Mouse (Mus musculus): Measurements from ENCODE around the gene Aak1. TPM values are rescaled to one million over a fixed set of nuclear protein-coding genes. Genes with fewer than 3 reads are reported as not detected.
A peak's percentile ranks its signal among the peaks of the same experiment; 100 is the strongest.

The Aak1 gene
- total and polyA plus RNA-seq, 3 experiments = 2.8 to 21.0 (median 7.1) TPM

DNA sequence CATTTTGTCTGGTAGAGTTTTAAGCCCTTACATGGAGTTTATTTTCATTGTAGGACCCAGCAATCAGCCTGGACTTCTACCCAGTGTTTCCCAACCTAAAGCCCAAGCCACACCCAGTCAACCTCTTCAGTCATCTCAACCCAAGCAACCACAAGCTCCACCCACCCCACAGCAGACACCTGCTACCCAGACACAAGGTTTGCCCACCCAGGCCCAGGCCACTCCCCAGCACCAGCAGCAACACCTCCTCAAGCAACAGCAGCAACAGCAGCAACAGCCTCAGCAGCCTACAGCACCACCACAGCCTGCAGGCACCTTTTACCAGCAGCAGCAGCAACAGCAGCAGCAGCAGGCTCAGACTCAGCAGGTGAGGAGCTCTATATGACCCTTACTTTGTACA lies 106.9 kb downstream of the Aak1 start:
- H3K36me3 ChIP-seq (replicated peaks in 1 of 2; ENCODE audit: control insufficient read depth in 1 of 2, insufficient read depth in 1 of 2, low read length in 1 of 2) = peaks cover 27 to 69% of the 10 kb centered on the region in 2 experiments
- H3K4me2 ChIP-seq (ENCODE audit: insufficient read depth, low read depth, poor library complexity, severe bottlenecking) = no peak overlapping the region
- peak; percentile 20 for DNase-seq (ENCODE audit: extremely low read depth)
- H3K27ac ChIP-seq (ENCODE audit: insufficient read depth, low read depth) = no peak overlapping the region
- TF ChIP-seq BHLHE40 (IDR thresholded peaks at IDR 0.05; ENCODE audit: low read depth, low read length) (no peak), HCFC1 (IDR thresholded peaks at IDR 0.05; ENCODE audit: low read depth, low read length) (no peak)
- no peaks in the 10 kb centered on the region for H3K27me3 ChIP-seq (replicated peaks)
- dilution Hi-C loops (cut with MboI; ENCODE audit: extremely low pct_ligation_motif_present, extremely low pct_unique_long_range_greater_than_20kb, low sequenced_read_pairs) = no loop called here
- peaks cover 0 to 17% of the 10 kb centered on the region in 2 experiments; a peak in 2 of 4 replicates for H3K4me1 ChIP-seq (ENCODE audit: control insufficient read depth in 1 of 2, insufficient read depth in 2 of 2)
- no peak overlapping the region for H3K9ac ChIP-seq (ENCODE audit: insufficient read depth, low read depth)
- H3K9me3 ChIP-seq (replicated peaks; ENCODE audit: low read length) = no peaks in the 10 kb centered on the region
- no peaks in the 10 kb centered on the region for H3K79me2 ChIP-seq (replicated peaks; ENCODE audit: control insufficient read depth, extremely low read depth, insufficient read depth, poor library complexity, severe bottlenecking)
- H3K4me3 ChIP-seq (replicated peaks in 1 of 3; ENCODE audit: low read depth in 2 of 3, low read length in 2 of 3, poor library complexity in 1 of 3) = no peak overlapping the region
- in situ Hi-C loops (cut with MboI; ENCODE audit: low pct_ligation_motif_present, low pct_unique_long_range_greater_than_20kb, low sequenced_read_pairs) = no loop called here

DNA sequence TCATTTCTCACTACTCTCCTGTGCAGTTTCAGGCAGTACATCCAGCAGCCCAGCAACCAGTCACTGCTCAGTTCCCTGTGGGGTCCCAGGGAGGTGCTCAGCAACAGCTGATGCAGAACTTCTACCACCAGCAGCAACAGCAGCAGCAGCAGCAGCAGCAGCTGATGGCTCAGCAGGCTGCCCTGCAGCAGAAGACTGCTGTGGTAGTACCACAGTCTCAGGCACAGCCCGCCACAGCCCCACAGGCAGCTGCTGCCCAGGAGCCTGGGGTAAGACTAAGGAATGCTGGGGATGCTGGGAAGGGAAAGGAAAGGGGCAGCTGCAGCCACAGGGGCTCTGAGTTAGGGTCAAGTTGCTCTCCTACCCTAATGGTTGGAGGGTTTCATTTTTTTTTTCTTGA lies 109.7 kb downstream of the Aak1 start:
- H3K79me2 ChIP-seq (replicated peaks; ENCODE audit: control insufficient read depth, extremely low read depth, insufficient read depth, poor library complexity, severe bottlenecking) = no peaks in the 10 kb centered on the region
- no peak overlapping the region for H3K4me2 ChIP-seq (ENCODE audit: insufficient read depth, low read depth, poor library complexity, severe bottlenecking)
- H3K27me3 ChIP-seq (replicated peaks) = no peaks in the 10 kb centered on the region
- peaks cover 0 to 17% of the 10 kb centered on the region in 2 experiments; a peak in 2 of 4 replicates for H3K4me1 ChIP-seq (ENCODE audit: control insufficient read depth in 1 of 2, insufficient read depth in 2 of 2)
- no peak overlapping the region for H3K4me3 ChIP-seq (replicated peaks in 1 of 3; ENCODE audit: low read depth in 2 of 3, low read length in 2 of 3, poor library complexity in 1 of 3)
- in situ Hi-C loops (cut with MboI; ENCODE audit: low pct_ligation_motif_present, low pct_unique_long_range_greater_than_20kb, low sequenced_read_pairs) (no loop called here), dilution Hi-C loops (cut with MboI; ENCODE audit: extremely low pct_ligation_motif_present, extremely low pct_unique_long_range_greater_than_20kb, low sequenced_read_pairs) (no loop called here)
- DNase-seq (ENCODE audit: extremely low read depth) = no peak
- H3K9me3 ChIP-seq (replicated peaks; ENCODE audit: low read length) = no peaks in the 10 kb centered on the region
- no peak overlapping the region for H3K27ac ChIP-seq (ENCODE audit: insufficient read depth, low read depth)
- H3K36me3 ChIP-seq (replicated peaks in 1 of 2; ENCODE audit: control insufficient read depth in 1 of 2, insufficient read depth in 1 of 2, low read length in 1 of 2) = peaks cover 28 to 79% of the 10 kb centered on the region in 2 experiments
- no peak overlapping the region for H3K9ac ChIP-seq (ENCODE audit: insufficient read depth, low read depth)
- TF ChIP-seq TBP (conservative IDR thresholded peaks at IDR 0.05; ENCODE audit: low read depth, low read length) = no peak
- no peak for TF ChIP-seq CHD1 (IDR thresholded peaks at IDR 0.05; ENCODE audit: low read depth, low read length)
- TF ChIP-seq MAFK (IDR thresholded peaks at IDR 0.05; ENCODE audit: insufficient replicate concordance, low read length) = no peak
- no peak for TF ChIP-seq UBTF (IDR thresholded peaks at IDR 0.05; ENCODE audit: low read depth, low read length)
- TF ChIP-seq RCOR1 (conservative IDR thresholded peaks at IDR 0.05; ENCODE audit: low read depth, low read length) = no peak
- TF ChIP-seq IRF4 (IDR thresholded peaks at IDR 0.05; ENCODE audit: low read depth, low read length) = no peak
- TF ChIP-seq MEF2A (IDR thresholded peaks at IDR 0.05; ENCODE audit: borderline replicate concordance, low read depth, low read length) = no peak
- no peak for TF ChIP-seq HCFC1 (IDR thresholded peaks at IDR 0.05; ENCODE audit: low read depth, low read length)
- TF ChIP-seq MAZ (IDR thresholded peaks at IDR 0.05; ENCODE audit: low read depth, low read length) = no peak
- no peak for TF ChIP-seq POLR2AphosphoS2 (IDR thresholded peaks at IDR 0.05; ENCODE audit: low read depth, low read length)
- no peak for TF ChIP-seq SMC3 (IDR thresholded peaks at IDR 0.05; ENCODE audit: low read depth, low read length)
- TF ChIP-seq JUND (conservative IDR thresholded peaks at IDR 0.05; ENCODE audit: low read depth, low read length) = no peak
- no peak for TF ChIP-seq ZC3H11A (IDR thresholded peaks at IDR 0.05; ENCODE audit: low read depth, low read length)
- TF ChIP-seq JUN (IDR thresholded peaks at IDR 0.05; ENCODE audit: insufficient read depth, low read depth, low read length) = no peak
